Mouse (Mus musculus) spleen, adult 2 months (tissue): ENCODE data around the gene Ank2. TPM values are rescaled to one million over a fixed set of nuclear protein-coding genes. Genes with fewer than 3 reads are reported as not detected.

Experiments
- DNase-seq, 2 experiments: peaks; one replicate each; pipeline versions ENCODE4 v3.0.0 to v3.0.0-alpha.2; 2012 to 2021; ENCODE audit warnings: low spot score in 2 of 2, low read depth in 1 of 2
- H3K27ac ChIP-seq: fragments of 200-500 bp; 2 replicates; pipeline ENCODE4 v1.5.1; 2012; ENCODE audit warnings: low read length, inconsistent platforms; ENCODE audit not compliant: insufficient read depth
- H3K27me3 ChIP-seq: fragments of 200-500 bp; 2 replicates; pipeline ENCODE4 v1.6.1; 2012; ENCODE audit warnings: mild to moderate bottlenecking, moderate library complexity, low read length, inconsistent platforms; ENCODE audit not compliant: control insufficient read depth, insufficient read depth
- H3K36me3 ChIP-seq: fragments of 200-500 bp; 2 replicates; pipeline ENCODE4 v1.6.1; 2012; ENCODE audit warnings: mild to moderate bottlenecking, low read length, inconsistent platforms; ENCODE audit not compliant: control insufficient read depth, insufficient read depth
- H3K4me1 ChIP-seq: fragments of 200-500 bp; 2 replicates; pipeline ENCODE4 v1.6.1; 2011; ENCODE audit warnings: inconsistent platforms; ENCODE audit not compliant: control insufficient read depth, insufficient read depth, insufficient read length
- H3K4me3 ChIP-seq: fragments of 200-500 bp; 2 replicates; pipeline ENCODE4 v1.5.1; 2011; ENCODE audit warnings: mild to moderate bottlenecking, inconsistent platforms; ENCODE audit not compliant: insufficient read depth, insufficient read length; ENCODE audit errors: extremely low read depth
- CTCF ChIP-seq: fragments of 200-500 bp; IDR thresholded peaks from 2 replicates; pipeline ENCODE4 v1.5.1; 2011; ENCODE audit warnings: mild to moderate bottlenecking, inconsistent platforms; ENCODE audit not compliant: insufficient read depth, insufficient read length, insufficient replicate concordance; ENCODE audit errors: extremely low read depth
- POLR2A ChIP-seq: fragments of 200-500 bp; IDR thresholded peaks from 2 replicates; pipeline ENCODE4 v1.6.1; 2011; ENCODE audit warnings: low read depth, low read length, inconsistent platforms
- WGBS: fragments of 180-500 bp; shearing (Covaris S2); methylation state at CpG from one replicate; pipeline ENCODE4 v1.1.7; 2018; 5-methylcytosine and 5-hydroxymethylcytosine counted together
- polyA plus RNA-seq: library from polyadenylated mRNA; depleted of rRNA; stranded (reverse); fragments of >200 nt; gene quantifications from 2 replicates; pipeline ENCODE4 v1.2.3, GENCODE M21; 2012

Ank2 gene
- polyA plus RNA-seq, 1 experiment: 2.1 TPM

DNA sequence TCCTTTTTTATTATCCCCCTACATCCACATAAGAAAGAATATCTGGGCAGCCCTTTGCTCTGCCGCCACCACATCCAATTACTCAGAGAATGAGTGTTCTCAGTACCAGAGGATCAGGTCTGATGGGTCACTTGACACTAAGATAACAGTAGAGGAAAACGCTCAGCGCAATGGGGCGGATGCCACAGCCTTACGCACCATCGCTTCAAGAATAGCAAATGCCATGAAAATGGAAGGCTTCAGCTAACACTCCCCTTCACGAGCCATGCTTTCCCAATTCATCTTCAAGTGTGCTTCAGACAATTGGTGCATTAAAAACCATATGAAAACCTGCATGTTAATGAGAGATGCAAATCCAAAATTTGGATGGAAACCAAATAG is 238.4 kb downstream of the Ank2 start:
- TF ChIP-seq POLR2A (no peak), CTCF (no peak)
- no peak overlapping the region for H3K4me3 ChIP-seq
- H3K36me3 ChIP-seq: no peaks in the 10 kb centered on the region
- DNase-seq: no peak
- 92% methylated on average over 7 of the region's 7 CpGs for WGBS
- H3K27ac ChIP-seq: no peak overlapping the region
- H3K4me1 ChIP-seq: no peaks in the 10 kb centered on the region
- H3K27me3 ChIP-seq: no peaks in the 10 kb centered on the region

DNA sequence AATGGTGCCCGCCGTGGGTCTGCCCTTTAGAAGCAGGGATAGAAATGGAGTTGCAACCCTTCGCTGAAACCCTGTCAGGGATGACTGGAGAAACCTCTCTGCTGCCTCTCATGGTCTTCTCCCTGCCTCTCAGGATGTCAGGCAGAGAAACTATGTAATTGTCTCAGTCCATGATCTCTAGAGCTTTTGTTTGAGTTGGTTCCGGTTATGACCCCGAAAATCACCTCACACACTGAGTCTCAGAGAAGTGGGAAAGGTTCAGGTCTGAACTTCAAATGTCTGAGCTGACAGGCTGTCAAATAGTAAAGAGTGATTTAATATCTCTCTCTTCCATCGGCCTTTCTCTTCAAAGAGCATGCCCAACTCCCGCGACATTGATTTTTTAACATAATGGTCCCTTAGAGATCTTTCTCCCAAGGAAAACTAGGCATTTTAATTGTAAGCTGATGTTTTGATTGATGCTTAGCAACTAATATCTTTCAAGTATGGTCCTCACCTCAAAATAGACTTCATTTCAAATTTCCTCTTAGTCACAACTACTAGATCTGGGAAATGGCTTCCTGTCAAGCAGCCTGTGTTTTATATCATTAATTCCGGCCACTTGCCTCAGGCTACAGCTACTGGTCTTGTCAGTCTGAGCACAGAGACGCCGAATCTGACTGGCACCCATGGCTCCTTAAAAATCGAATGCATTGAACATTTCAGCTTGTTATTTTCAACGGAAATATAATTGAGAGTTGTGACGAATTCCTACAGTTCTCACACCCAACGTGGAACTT is 239.0 kb downstream of the Ank2 start:
- H3K4me1 ChIP-seq: no peaks in the 10 kb centered on the region
- H3K36me3 ChIP-seq: no peaks in the 10 kb centered on the region
- WGBS: 87% methylated on average over 15 of the region's 15 CpGs
- no peak for DNase-seq
- TF ChIP-seq CTCF (no peak), POLR2A (no peak)
- no peak overlapping the region for H3K4me3 ChIP-seq
- H3K27me3 ChIP-seq: no peaks in the 10 kb centered on the region
- no peak overlapping the region for H3K27ac ChIP-seq

DNA sequence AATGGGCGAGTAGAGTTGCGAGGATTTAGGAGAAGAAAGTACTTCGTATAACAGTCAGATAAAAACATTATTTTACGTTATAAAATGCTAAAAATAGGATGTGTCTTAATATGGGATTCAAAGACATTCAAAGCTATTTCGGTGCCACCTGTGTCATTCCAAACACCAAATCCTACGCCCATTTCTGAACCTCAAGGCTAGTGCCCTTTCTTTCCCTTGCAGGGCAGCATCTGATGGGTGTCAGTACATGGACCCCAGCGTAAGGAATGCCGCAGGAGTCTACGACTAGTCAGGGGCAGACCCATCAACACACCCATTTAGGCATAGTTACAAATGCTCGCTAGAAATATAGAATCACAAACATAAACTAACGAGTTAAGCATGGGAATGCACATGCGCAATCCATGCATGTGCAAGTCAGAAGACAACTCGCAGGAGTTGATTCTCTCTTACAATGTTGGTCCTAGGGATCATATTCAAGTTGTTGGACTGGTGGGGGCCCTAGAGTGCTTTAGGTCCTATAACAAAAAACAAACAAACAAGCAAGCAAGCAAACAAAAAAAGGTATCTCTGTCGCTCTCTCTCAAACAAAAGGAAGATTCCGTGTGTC is 240.6 kb downstream of the Ank2 start:
- TF ChIP-seq CTCF (no peak), POLR2A (no peak)
- H3K36me3 ChIP-seq: no peaks in the 10 kb centered on the region
- WGBS: 70% methylated on average over 15 of the region's 15 CpGs
- no peaks in the 10 kb centered on the region for H3K27me3 ChIP-seq
- no peaks in the 10 kb centered on the region for H3K4me1 ChIP-seq
- H3K27ac ChIP-seq: no peak overlapping the region
- H3K4me3 ChIP-seq: no peak overlapping the region
- DNase-seq: no peak

DNA sequence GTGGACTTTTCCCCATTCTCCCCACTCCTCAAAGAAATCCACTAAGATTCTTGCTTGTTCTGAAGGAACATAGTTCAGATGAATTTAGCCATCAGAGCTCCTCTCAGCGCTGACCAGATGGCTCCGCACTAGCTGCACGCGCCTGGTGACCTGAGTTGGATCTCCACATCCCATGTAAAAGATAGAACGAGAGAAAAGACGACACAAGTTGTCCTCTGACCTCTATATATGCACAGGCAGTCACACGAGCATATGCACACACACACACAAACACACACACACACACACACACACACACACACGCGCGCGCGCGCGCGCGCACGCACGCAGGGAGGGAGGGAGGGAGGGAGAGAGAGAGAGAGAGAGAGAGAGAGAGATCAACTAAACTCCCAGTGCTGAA is 241.2 kb downstream of the Ank2 start:
- Histone ChIP-seq H3K36me3 (no peaks in the 10 kb centered on the region), H3K4me3 (no peak overlapping the region)
- TF ChIP-seq CTCF: no peak
- TF ChIP-seq POLR2A: no peak

DNA sequence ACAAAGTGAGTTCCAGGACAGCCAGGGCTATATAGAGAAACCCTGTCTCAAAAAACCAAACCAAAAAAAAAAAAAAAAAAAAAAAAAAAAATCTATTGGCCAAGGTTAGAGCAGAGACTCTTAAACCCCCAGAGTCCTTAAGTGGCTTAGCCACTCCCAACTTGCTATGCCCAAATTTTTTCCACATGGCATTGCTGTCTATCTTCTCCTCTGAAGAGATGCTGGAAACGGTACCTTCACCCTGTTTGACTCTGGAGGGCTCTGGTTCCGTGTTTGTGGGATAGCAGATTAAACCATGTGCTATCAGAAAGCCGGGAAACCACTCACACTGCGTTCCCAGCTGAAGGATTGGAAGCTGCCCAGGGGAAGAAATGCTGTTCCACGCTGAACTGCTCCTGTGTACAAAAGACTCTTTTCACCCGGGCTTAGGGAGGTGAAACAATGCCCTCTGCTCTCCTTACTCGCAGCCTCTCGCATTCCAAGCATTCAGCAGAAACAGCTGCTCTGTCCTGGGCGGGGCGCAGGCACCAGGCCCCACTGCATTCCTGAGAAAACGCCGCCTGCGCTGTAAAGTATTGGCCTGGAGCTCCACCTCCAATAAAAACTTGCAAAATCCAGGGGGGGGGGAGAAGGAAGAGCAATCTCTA is 241.7 kb downstream of the Ank2 start:
- no peaks in the 10 kb centered on the region for H3K4me1 ChIP-seq
- H3K27ac ChIP-seq: no peak overlapping the region
- DNase-seq: no peak
- H3K4me3 ChIP-seq: no peak overlapping the region
- 7% methylated on average over 13 of the region's 13 CpGs for WGBS
- H3K27me3 ChIP-seq: no peaks in the 10 kb centered on the region
- H3K36me3 ChIP-seq: no peaks in the 10 kb centered on the region
- no peak for TF ChIP-seq CTCF
- no peak for TF ChIP-seq POLR2A

More for the DNA sequence above, 241.2 kb downstream of the Ank2 start:
- 7% methylated on average over 15 of the region's 18 CpGs for WGBS
- Histone ChIP-seq H3K27me3 (no peaks in the 10 kb centered on the region), H3K4me1 (no peaks in the 10 kb centered on the region), H3K27ac (no peak overlapping the region)
- no peak for DNase-seq

DNA sequence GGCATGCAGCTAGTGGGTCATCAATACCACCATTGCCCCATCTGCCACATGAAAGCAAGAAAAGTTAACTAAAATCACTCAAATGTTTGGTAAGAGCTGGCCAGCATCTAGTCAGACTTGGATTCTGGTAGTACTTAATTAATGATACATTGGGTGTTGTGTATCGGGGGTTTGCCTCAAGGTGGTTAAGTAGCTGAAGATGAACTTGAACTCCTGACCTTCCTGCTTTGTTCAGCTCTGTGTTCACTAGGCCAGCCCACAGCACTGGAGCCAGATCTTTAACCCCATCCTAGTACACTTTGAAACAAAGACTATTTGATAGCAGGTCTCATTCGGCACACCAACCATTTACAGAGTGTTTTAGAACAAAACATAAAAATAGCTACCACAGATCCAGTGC is 242.5 kb downstream of the Ank2 start:
- no peak for TF ChIP-seq CTCF
- no peak for TF ChIP-seq POLR2A
- 74% methylated on average over 2 of the region's 2 CpGs for WGBS

DNA sequence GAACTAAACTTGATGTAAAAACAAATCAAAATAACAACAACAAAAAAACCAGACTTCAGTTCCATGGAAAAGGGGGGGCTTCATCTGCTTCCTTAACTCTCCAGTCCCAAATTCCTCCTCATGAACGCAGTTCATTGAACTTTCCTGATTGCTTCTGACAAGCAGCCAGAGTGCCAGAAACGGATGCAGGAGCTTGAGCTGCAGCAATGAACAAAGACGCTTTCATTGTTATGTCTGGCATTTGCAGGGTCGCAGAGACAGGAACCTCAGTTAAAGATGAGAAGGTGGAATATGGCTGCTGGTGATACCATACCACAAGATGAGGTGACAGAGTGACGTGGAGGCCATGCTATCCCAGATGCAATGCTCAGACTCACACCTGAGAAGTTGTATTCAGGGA is 248.2 kb downstream of the Ank2 start:
- Histone ChIP-seq H3K36me3 (no peaks in the 10 kb centered on the region), H3K4me1 (no peaks in the 10 kb centered on the region), H3K27me3 (no peaks in the 10 kb centered on the region), H3K4me3 (no peak overlapping the region), H3K27ac (no peak overlapping the region)
- no peak for DNase-seq
- TF ChIP-seq CTCF (no peak), POLR2A (no peak)
- WGBS: 80% methylated on average over 5 of the region's 5 CpGs

More for the DNA sequence above, 242.5 kb downstream of the Ank2 start:
- no peak overlapping the region for H3K4me3 ChIP-seq
- H3K36me3 ChIP-seq: no peaks in the 10 kb centered on the region
- no peak overlapping the region for H3K27ac ChIP-seq
- H3K4me1 ChIP-seq: no peaks in the 10 kb centered on the region
- no peak for DNase-seq
- no peaks in the 10 kb centered on the region for H3K27me3 ChIP-seq
